Mouse (Mus musculus): ENCODE results near the gene Bach2. TPM values are rescaled to one million over a fixed set of nuclear protein-coding genes. Genes with fewer than 3 reads are reported as not detected.

Gene Bach2
- polyA plus RNA-seq, 1 experiment, result 57.6 TPM

- Histone ChIP-seq H3K4me1 (ENCODE audit: control insufficient read depth, insufficient read depth, low read length) (peaks cover 6% of the 10 kb centered on the region), H3K4me3 (replicated peaks; ENCODE audit: control insufficient read depth, low read depth, low read length) (no peak overlapping the region), H3K27ac (ENCODE audit: control insufficient read depth, insufficient read depth, low read depth, low read length, poor library complexity) (no peak overlapping the region)
- WGBS, result 8% methylated on average over 4 of the region's 4 CpGs
- TF ChIP-seq POLR2A (IDR thresholded peaks at IDR 0.05; ENCODE audit: borderline replicate concordance, control insufficient read depth, low read depth, low read length) (no peak), CTCF (IDR thresholded peaks at IDR 0.05; ENCODE audit: control insufficient read depth, insufficient read depth, low read length) (no peak)
Measured at GRCm38 (mm10) chr4:32352842-32353241, 114.2 kb downstream of the Bach2 start.

GRCm38 (mm10) chr4:32355935-32356617, 117.5 kb downstream of the Bach2 start:
- peaks cover 8% of the 10 kb centered on the region for H3K4me1 ChIP-seq (ENCODE audit: control insufficient read depth, insufficient read depth, low read length)
- TF ChIP-seq CTCF (IDR thresholded peaks at IDR 0.05; ENCODE audit: control insufficient read depth, insufficient read depth, low read length) (no peak), POLR2A (IDR thresholded peaks at IDR 0.05; ENCODE audit: borderline replicate concordance, control insufficient read depth, low read depth, low read length) (no peak)

DNA sequence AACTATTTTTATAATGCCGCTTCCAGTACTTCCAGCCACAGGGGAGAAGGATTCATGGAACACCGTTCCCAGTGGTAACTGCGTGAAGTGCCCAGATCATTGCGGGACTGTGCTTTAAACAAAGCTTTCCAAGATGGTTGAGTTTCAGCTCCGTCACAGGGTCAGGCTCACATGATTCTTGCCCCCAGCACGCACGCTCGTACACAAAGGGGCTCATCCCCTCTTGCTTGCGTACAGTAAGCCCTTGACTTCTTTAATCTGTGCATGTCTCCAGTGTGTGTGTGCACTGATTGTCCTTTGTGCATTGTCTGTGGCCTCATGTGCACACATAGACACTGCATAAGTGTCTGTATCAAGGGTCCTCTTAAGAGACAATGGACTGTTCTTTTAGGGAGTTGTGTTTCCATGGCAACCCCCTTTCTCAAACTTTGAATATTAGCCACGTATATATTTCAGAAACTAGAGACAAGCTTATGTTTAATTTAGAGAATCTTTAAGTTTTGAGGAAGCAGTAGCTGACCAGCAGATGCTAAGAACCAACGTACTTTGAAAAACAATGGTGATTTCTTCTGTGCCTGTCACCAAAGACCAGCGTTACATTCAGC, 119.5 kb downstream of the Bach2 start:
- Histone ChIP-seq H3K4me3 (replicated peaks; ENCODE audit: control insufficient read depth, low read depth, low read length) (no peak overlapping the region), H3K27ac (ENCODE audit: control insufficient read depth, insufficient read depth, low read depth, low read length, poor library complexity) (no peak overlapping the region), H3K4me1 (ENCODE audit: control insufficient read depth, insufficient read depth, low read length) (peaks cover 8% of the 10 kb centered on the region)
- 69% methylated on average over 12 of the region's 12 CpGs for WGBS
- TF ChIP-seq POLR2A (IDR thresholded peaks at IDR 0.05; ENCODE audit: borderline replicate concordance, control insufficient read depth, low read depth, low read length) (no peak), CTCF (IDR thresholded peaks at IDR 0.05; ENCODE audit: control insufficient read depth, insufficient read depth, low read length) (no peak)

More at GRCm38 (mm10) chr4:32355935-32356617, 117.5 kb downstream of the Bach2 start:
- WGBS, result 23% methylated on average over 12 of the region's 12 CpGs
- Histone ChIP-seq H3K27ac (ENCODE audit: control insufficient read depth, insufficient read depth, low read depth, low read length, poor library complexity) (0 out of 2 replicates have a peak overlapping the region, but pooled peaks have one; percentile 12), H3K4me3 (replicated peaks; ENCODE audit: control insufficient read depth, low read depth, low read length) (no peak overlapping the region)

- no peak overlapping the region for H3K27ac ChIP-seq (ENCODE audit: control insufficient read depth, insufficient read depth, low read depth, low read length, poor library complexity)
- TF ChIP-seq POLR2A (IDR thresholded peaks at IDR 0.05; ENCODE audit: borderline replicate concordance, control insufficient read depth, low read depth, low read length), result no peak
- no peak for TF ChIP-seq CTCF (IDR thresholded peaks at IDR 0.05; ENCODE audit: control insufficient read depth, insufficient read depth, low read length)
- peaks cover 6% of the 10 kb centered on the region for H3K4me1 ChIP-seq (ENCODE audit: control insufficient read depth, insufficient read depth, low read length)
- no peak overlapping the region for H3K4me3 ChIP-seq (replicated peaks; ENCODE audit: control insufficient read depth, low read depth, low read length)
- 34% methylated on average over 12 of the region's 12 CpGs for WGBS
Measured at GRCm38 (mm10) chr4:32358602-32359464, 120.2 kb downstream of the Bach2 start.

GRCm38 (mm10) chr4:32359634-32360033, 121.0 kb downstream of the Bach2 start:
- H3K4me3 ChIP-seq (replicated peaks; ENCODE audit: control insufficient read depth, low read depth, low read length), result no peak overlapping the region
- 75% methylated on average over 3 of the region's 3 CpGs for whole genome bisulfite sequencing
- TF ChIP-seq POLR2A (IDR thresholded peaks at IDR 0.05; ENCODE audit: borderline replicate concordance, control insufficient read depth, low read depth, low read length) (no peak), CTCF (IDR thresholded peaks at IDR 0.05; ENCODE audit: control insufficient read depth, insufficient read depth, low read length) (no peak)
- peaks cover 6% of the 10 kb centered on the region for H3K4me1 ChIP-seq (ENCODE audit: control insufficient read depth, insufficient read depth, low read length)
- no peak overlapping the region for H3K27ac ChIP-seq (ENCODE audit: control insufficient read depth, insufficient read depth, low read depth, low read length, poor library complexity)

DNA sequence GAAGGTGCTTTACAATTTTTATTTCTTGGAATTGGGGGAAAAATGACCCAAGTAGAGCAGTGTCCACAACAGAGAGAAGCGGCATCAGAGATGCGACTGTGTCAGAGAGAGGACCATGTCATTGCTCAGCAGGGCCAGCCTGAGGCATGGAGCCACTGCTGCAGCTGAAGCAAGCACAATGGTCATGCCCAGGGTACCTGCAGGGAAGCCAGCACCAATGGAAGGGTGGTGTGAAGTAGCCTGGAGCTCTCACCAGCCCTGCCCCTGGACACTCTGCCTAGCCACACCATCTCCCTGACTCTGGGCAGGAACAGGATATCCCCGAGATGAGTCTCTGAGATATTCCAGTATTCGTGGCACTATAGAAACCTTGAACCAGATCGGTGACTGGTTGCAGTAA, 121.9 kb downstream of the Bach2 start:
- TF ChIP-seq CTCF (IDR thresholded peaks at IDR 0.05; ENCODE audit: control insufficient read depth, insufficient read depth, low read length) (no peak), POLR2A (IDR thresholded peaks at IDR 0.05; ENCODE audit: borderline replicate concordance, control insufficient read depth, low read depth, low read length) (no peak)
- Histone ChIP-seq H3K27ac (ENCODE audit: control insufficient read depth, insufficient read depth, low read depth, low read length, poor library complexity) (no peak overlapping the region), H3K4me3 (replicated peaks; ENCODE audit: control insufficient read depth, low read depth, low read length) (no peak overlapping the region), H3K4me1 (ENCODE audit: control insufficient read depth, insufficient read depth, low read length) (peaks cover 6% of the 10 kb centered on the region)
- 86% methylated on average over 5 of the region's 5 CpGs for WGBS

GRCm38 (mm10) chr4:32363488-32363984, 124.9 kb downstream of the Bach2 start:
- Histone ChIP-seq H3K27ac (ENCODE audit: control insufficient read depth, insufficient read depth, low read depth, low read length, poor library complexity) (no peak overlapping the region), H3K4me3 (replicated peaks; ENCODE audit: control insufficient read depth, low read depth, low read length) (no peak overlapping the region), H3K4me1 (ENCODE audit: control insufficient read depth, insufficient read depth, low read length) (no peaks in the 10 kb centered on the region; the same call in 1 of the 2 replicates)
- no peak for TF ChIP-seq CTCF (IDR thresholded peaks at IDR 0.05; ENCODE audit: control insufficient read depth, insufficient read depth, low read length)
- WGBS, result 15% methylated on average over 14 of the region's 14 CpGs
